Mouse (Mus musculus) kidney, embryonic 16.5 days (tissue): Measurements from ENCODE around the gene Lrrn1. TPM values are rescaled to one million over a fixed set of nuclear protein-coding genes. Genes with fewer than 3 reads are reported as not detected.
A peak's percentile ranks its signal among the peaks of the same experiment; 100 is the strongest.

ENCODE experiments used
- ATAC-seq: fragments of 200-750 bp; cut with Nextera tagmentation; 2 replicates; pipeline ENCODE4 v1.8.0; 2017; ENCODE audit warnings: moderate TSS enrichment; ENCODE audit not compliant: low FRiP score, low TSS enrichment
- H3K27ac ChIP-seq: fragments of 300-500 bp; sonication (generic); 2 replicates; pipeline ENCODE4 v1.5.1; 2014; ENCODE audit warnings: low read length
- H3K27me3 ChIP-seq: fragments of 300-500 bp; sonication (generic); 2 replicates; pipeline ENCODE4 v1.6.1; 2014; ENCODE audit warnings: low read length, control low read depth, mixed read lengths; ENCODE audit not compliant: insufficient read depth
- H3K36me3 ChIP-seq: fragments of 300-500 bp; sonication (generic); 2 replicates; pipeline ENCODE4 v1.6.1; 2014; ENCODE audit warnings: low read length, control low read depth, mixed read lengths; ENCODE audit not compliant: insufficient read depth
- H3K4me1 ChIP-seq: fragments of 300-500 bp; sonication (generic); 2 replicates; pipeline ENCODE4 v1.6.1; 2014; ENCODE audit warnings: low read length, control low read depth, mixed read lengths; ENCODE audit not compliant: insufficient read depth
- H3K4me2 ChIP-seq: fragments of 300-500 bp; sonication (generic); replicated peaks from 2 replicates; pipeline ENCODE4 v1.6.1; 2014; ENCODE audit warnings: low read depth, low read length
- H3K4me3 ChIP-seq: fragments of 300-500 bp; sonication (generic); 2 replicates; pipeline ENCODE4 v1.5.1; 2014; ENCODE audit warnings: mild to moderate bottlenecking, low read length
- H3K9ac ChIP-seq: fragments of 300-500 bp; sonication (generic); replicated peaks from 2 replicates; pipeline ENCODE4 v1.6.1; 2014; ENCODE audit warnings: low read length
- H3K9me3 ChIP-seq: fragments of 300-500 bp; sonication (generic); 2 replicates; pipeline ENCODE4 v1.6.1; 2016; ENCODE audit warnings: low read length, control low read depth
- WGBS: fragments of 180-500 bp; shearing (Covaris S2); extraction: QIAGEN DNeasy Blood & Tissue Kit; methylation state at CpG from one replicate; pipeline ENCODE4 v1.1.7; 2014; 5-methylcytosine and 5-hydroxymethylcytosine counted together
- polyA plus RNA-seq: library from polyadenylated mRNA; unstranded; fragments of >200 nt; fragmentation: Nextera tagmentation; extraction: Ambion mirVana; gene quantifications from 2 replicates; pipeline ENCODE4 v1.2.1, GENCODE M21; 2015

Gene Lrrn1
- 9.7 and 11.8 TPM in 2 replicates for polyA plus RNA-seq

GRCm38 (mm10) chr6:107528877-107529864 lies at the start of gene Lrrn1:
TSS of gene Lrrn1 (plus strand) at chr6:107529768.
- Histone ChIP-seq H3K4me3 (peak within 1 kb of the TSS; percentile 66), H3K9ac (peak within 1 kb of the TSS; percentile 55), H3K4me1 (0 out of 2 replicates have a peak, but pooled peaks cover 5% of the 10 kb centered on the region), H3K27me3 (peaks cover 20% of the 10 kb centered on the region), H3K36me3 (no peaks in the 10 kb centered on the region), H3K4me2 (peak within 1 kb of the TSS; percentile 100), H3K27ac (no peak within 1 kb of the TSS), H3K9me3 (no peaks in the 10 kb centered on the region)
- WGBS, result 4% methylated on average over 30 of the region's 43 CpGs
- ATAC-seq, result peak; percentile 94

- no peak overlapping the region for H3K4me2 ChIP-seq
- H3K27ac ChIP-seq, result no peak overlapping the region
- no peak for ATAC-seq
- H3K4me1 ChIP-seq, result no peaks in the 10 kb centered on the region
- 48% methylated on average over 1 of the region's 1 CpGs for WGBS
- H3K9me3 ChIP-seq, result no peaks in the 10 kb centered on the region
- no peak overlapping the region for H3K4me3 ChIP-seq
- H3K9ac ChIP-seq, result no peak overlapping the region
- H3K27me3 ChIP-seq, result no peaks in the 10 kb centered on the region
- H3K36me3 ChIP-seq, result no peaks in the 10 kb centered on the region
Measured at GRCm38 (mm10) chr6:107494491-107494890, 35.1 kb upstream of the Lrrn1 start.

GRCm38 (mm10) chr6:107495830-107496229 lies 33.7 kb upstream of the Lrrn1 start:
- Histone ChIP-seq H3K4me1 (no peaks in the 10 kb centered on the region), H3K27ac (no peak overlapping the region), H3K36me3 (no peaks in the 10 kb centered on the region), H3K9me3 (no peaks in the 10 kb centered on the region), H3K9ac (no peak overlapping the region), H3K4me3 (no peak overlapping the region), H3K27me3 (no peaks in the 10 kb centered on the region), H3K4me2 (no peak overlapping the region)
- no peak for ATAC-seq
- 88% methylated on average over 1 of the region's 1 CpGs for WGBS

- H3K4me1 ChIP-seq, result no peaks in the 10 kb centered on the region
- H3K27me3 ChIP-seq, result no peaks in the 10 kb centered on the region
- 79% methylated on average over 4 of the region's 4 CpGs for WGBS
- no peaks in the 10 kb centered on the region for H3K36me3 ChIP-seq
- H3K4me3 ChIP-seq, result no peak overlapping the region
- no peaks in the 10 kb centered on the region for H3K9me3 ChIP-seq
- no peak overlapping the region for H3K27ac ChIP-seq
- ATAC-seq, result no peak
- no peak overlapping the region for H3K9ac ChIP-seq
- H3K4me2 ChIP-seq, result no peak overlapping the region
Measured at GRCm38 (mm10) chr6:107513716-107514115, 15.9 kb upstream of the Lrrn1 start.

- H3K27ac ChIP-seq, result no peak overlapping the region
- H3K9me3 ChIP-seq, result no peaks in the 10 kb centered on the region
- H3K4me1 ChIP-seq, result no peaks in the 10 kb centered on the region
- ATAC-seq, result no peak
- no peak overlapping the region for H3K4me2 ChIP-seq
- H3K27me3 ChIP-seq, result no peaks in the 10 kb centered on the region; the same call in 1 of the 2 replicates
- 81% methylated on average over 2 of the region's 2 CpGs for WGBS
- H3K9ac ChIP-seq, result no peak overlapping the region
- no peaks in the 10 kb centered on the region for H3K36me3 ChIP-seq
- H3K4me3 ChIP-seq, result no peak overlapping the region
Measured at GRCm38 (mm10) chr6:107523953-107524352, 5.6 kb upstream of the Lrrn1 start.

- no peak overlapping the region for H3K27ac ChIP-seq
- under 1% methylated on average over 34 of the region's 34 CpGs for WGBS
- ATAC-seq, result peak; percentile 77
Measured at GRCm38 (mm10) chr6:107529911-107530431, 403 bp downstream of the Lrrn1 start.

GRCm38 (mm10) chr6:107530621-107531285 lies 1.2 kb downstream of the Lrrn1 start:
- Histone ChIP-seq H3K4me2 (peak overlapping the region; percentile 100), H3K27me3 (peaks cover 20% of the 10 kb centered on the region), H3K27ac (no peak overlapping the region), H3K4me3 (peak overlapping the region; percentile 66), H3K4me1 (0 out of 2 replicates have a peak, but pooled peaks cover 5% of the 10 kb centered on the region), H3K9me3 (no peaks in the 10 kb centered on the region), H3K36me3 (no peaks in the 10 kb centered on the region), H3K9ac (peak overlapping the region; percentile 55)
- peak; percentile 49; the same call in 1 of the 2 replicates for ATAC-seq
- WGBS, result 1% methylated on average over 15 of the region's 15 CpGs

More at GRCm38 (mm10) chr6:107529911-107530431, 403 bp downstream of the Lrrn1 start:
- H3K27me3 ChIP-seq, result peaks cover 20% of the 10 kb centered on the region
- H3K9me3 ChIP-seq, result no peaks in the 10 kb centered on the region
- no peaks in the 10 kb centered on the region for H3K36me3 ChIP-seq
- peak overlapping the region; percentile 66 for H3K4me3 ChIP-seq
- H3K9ac ChIP-seq, result peak overlapping the region; percentile 55
- H3K4me1 ChIP-seq, result 0 out of 2 replicates have a peak, but pooled peaks cover 5% of the 10 kb centered on the region
- peak overlapping the region; percentile 100 for H3K4me2 ChIP-seq

- no peak for ATAC-seq
- 60% methylated on average over 8 of the region's 8 CpGs for WGBS
- Histone ChIP-seq H3K27me3 (peaks cover 20% of the 10 kb centered on the region), H3K4me1 (0 out of 2 replicates have a peak, but pooled peaks cover 5% of the 10 kb centered on the region), H3K36me3 (no peaks in the 10 kb centered on the region), H3K4me3 (no peak overlapping the region), H3K27ac (no peak overlapping the region), H3K9me3 (no peaks in the 10 kb centered on the region), H3K9ac (no peak overlapping the region), H3K4me2 (peak overlapping the region; percentile 100; the same call in 1 of the 2 replicates)
Measured at GRCm38 (mm10) chr6:107531526-107532080, 2.0 kb downstream of the Lrrn1 start.

GRCm38 (mm10) chr6:107534533-107534932 lies 5.0 kb downstream of the Lrrn1 start:
- no peaks in the 10 kb centered on the region for H3K36me3 ChIP-seq
- 63% methylated on average over 1 of the region's 1 CpGs for WGBS
- no peaks in the 10 kb centered on the region for H3K9me3 ChIP-seq
- H3K4me3 ChIP-seq, result no peak overlapping the region
- no peak overlapping the region for H3K27ac ChIP-seq
- no peak overlapping the region for H3K9ac ChIP-seq
- H3K4me2 ChIP-seq, result no peak overlapping the region
- H3K27me3 ChIP-seq, result peaks cover 20% of the 10 kb centered on the region
- no peak for ATAC-seq
- 0 out of 2 replicates have a peak, but pooled peaks cover 5% of the 10 kb centered on the region for H3K4me1 ChIP-seq
